Mouse (Mus musculus) E14TG2a.4 (cell line): ENCODE results near the gene Nox4.

Experiments
- CTCF ChIP-seq: conservative IDR thresholded peaks from 2 replicates; pipeline ENCODE4 v1.5.1; 2014; ENCODE audit warnings: low read length
- POU5F1 ChIP-seq: IDR thresholded peaks from 2 replicates; pipeline ENCODE4 v1.6.1; 2014; ENCODE audit warnings: low read length, borderline replicate concordance

GRCm38 (mm10) chr7:87369131-87369530, 123.2 kb downstream of the Nox4 start:
- TF ChIP-seq CTCF, result no peak
- no peak for TF ChIP-seq POU5F1
